Mouse (Mus musculus): ENCODE data around the gene Disc1.

Disc1 gene

DNA sequence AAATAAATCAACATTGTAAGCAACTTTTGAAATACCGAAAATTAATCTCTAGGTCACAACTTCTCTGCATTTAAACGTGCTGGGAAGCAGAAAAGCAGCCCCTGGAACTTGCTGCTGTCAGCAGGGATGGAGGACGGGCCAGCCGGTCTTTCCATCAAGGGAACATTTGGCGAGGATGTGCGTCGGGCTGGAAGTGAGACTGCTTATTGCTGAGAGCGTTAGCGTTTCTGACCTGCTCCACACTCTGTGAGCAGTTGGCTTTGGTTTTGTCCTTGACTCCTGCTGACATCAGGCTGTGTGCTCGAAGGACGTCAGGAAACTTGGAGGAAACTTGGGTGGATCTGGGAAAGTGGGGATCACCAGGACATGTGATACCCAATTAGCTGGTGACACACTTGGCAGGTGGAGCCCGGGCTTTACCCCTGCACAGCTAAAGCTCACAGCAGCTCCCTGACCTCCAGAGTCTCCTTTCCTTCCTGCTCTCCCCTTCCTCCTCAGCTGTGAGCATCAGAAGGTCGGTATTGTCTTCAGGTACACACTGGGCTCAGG lies 158.7 kb downstream of the Disc1 start:
- intact Hi-C loops (cut with DNase I): no loop called here

DNA sequence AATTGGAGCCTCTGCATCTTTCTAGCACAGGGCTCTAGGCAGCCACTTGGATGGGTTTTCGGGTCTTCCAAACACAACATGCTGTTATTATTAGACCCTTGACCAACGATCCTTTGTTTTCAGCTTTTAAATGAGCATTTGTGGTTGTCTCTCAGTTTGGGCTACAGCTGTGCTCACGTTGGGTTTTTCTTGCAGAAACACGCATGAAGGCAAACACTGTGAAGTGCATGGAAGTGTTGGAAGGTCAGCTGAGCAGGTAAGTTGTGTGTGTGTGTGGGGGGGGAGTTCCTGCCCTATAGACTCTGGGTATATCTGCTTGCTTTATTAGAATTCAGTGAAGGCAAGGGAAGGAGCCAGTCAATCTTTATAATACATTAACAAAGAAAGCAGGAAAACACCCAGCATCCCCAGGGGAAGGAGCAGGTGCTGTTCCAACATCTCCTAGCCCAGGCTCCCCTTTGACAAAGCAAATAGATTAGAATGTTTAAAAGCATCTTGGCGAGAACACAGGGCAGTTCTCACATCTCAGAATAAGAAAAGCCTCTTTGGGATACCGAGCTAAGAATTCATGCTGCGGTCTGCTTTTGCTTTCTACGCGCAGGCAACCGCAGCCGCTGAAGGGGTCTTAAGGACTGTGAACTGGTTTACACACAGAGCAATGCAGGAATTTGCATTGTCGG lies 164.0 kb downstream of the Disc1 start:
- intact Hi-C loops (cut with DNase I): no loop called here

DNA sequence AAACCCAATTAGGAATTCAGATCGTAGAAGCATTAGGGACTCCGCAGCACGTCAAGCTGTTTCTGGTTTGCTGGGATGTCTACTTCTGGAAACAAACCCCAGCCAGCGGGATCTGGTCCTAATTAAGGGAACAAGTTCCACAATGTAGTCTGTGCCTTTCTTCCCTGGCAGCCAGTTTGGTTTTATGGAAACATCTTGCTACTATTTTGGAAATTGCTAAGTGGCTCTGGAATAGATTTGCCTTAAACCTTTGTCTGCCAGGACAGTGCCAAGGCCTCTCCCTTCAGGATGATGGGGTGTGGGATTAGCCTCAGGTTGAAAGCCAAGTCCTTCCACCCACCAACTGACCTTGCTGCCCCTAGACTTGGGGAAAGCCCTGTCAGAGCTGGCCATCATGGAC lies 164.7 kb downstream of the Disc1 start:
- intact Hi-C loops (cut with DNase I): no loop called here

DNA sequence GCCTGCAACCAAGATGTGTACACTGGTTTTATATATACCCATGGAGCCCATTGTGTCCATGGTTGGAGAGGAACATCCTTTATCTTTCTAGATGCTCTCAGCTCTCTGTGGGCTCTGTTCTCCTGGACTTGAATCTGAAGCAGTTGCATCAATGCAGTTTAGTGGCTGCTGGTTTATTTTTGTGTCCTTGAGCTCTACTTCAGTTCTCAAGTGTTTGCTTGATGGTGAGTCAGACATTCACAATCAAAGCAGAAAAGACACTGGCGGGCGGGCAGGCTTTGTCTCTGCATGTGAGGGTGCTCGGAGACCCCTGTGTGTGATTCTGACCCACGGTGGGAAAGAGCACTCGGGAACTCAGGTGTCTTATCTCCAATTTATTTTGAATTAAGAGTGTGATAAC lies 166.6 kb downstream of the Disc1 start:
- intact Hi-C loops (cut with DNase I): no loop called here

DNA sequence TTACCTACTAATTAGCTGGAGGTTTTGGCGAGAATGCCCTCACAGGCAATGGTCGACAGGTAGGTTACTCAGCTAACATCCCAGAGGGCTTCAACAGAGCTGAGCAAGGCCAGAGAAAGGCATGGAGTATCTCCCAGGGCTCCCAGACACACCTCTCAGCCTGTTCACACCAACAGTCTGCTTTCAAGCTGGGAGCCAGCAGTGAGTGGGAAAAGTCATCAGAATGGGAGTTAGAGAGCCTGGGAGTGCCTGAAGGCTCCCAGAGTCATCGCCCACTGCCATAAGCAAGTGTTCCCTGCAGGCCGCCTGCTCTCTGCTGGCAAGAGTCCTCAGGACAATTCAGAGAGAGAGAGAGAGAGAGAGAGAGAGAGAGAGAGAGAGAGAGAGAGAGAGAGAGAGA lies 167.1 kb downstream of the Disc1 start:
- intact Hi-C loops (cut with DNase I): no loop called here

DNA sequence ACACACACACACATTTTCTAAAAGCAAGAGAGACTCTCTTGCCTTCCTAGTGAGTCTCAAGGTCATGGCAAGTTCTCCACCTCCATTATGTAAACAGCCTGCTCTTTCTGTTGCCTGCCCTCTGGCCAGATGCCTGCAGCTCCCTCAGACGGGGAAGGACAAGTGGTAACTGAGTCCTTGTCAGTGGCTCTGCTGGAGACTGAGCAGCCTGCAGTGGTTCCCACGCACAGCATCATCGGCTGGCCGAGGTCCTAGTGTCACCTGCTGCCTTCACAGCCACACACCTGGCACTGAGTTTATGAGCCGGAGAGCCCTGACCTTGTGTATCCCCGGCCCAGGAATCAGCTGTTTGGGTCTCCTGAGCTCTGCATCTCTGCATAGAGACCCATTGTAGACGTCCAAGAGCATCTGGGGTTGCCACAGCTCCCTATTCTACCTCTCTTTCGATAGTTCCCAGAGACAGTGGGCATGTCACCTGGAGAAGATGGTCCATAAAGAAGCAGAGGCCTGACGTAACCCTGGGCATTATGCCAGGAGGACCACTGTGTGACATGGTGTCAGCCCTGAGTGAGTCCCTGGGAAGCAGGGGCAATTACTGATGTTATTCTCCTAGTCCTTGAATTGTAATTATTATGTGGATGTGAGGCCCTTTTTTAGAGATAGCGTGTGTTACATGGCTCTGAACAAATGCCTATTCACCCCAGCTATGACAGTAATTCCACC lies 169.2 kb downstream of the Disc1 start:
- intact Hi-C loops (cut with DNase I): no loop called here

DNA sequence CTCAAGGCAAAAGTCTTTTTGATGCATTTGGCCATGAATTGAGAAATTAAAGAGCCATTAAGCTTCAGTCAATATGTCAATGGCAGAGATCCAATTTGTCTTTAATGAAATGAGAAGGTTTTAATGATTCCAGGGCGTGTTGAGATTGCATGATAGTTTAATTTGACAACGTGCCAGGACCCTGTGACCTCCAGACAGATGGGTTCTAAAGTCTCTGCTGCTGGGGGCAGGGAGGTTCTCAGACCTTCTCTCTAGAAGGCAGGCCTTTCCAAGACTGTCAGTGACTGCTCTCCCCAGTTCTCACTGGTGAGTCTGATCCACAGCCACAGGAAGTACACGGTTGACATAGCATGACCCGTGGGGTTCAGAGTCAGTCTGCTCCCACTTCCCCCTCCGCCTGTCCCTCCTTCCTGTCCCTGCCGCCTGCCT lies 170.3 kb downstream of the Disc1 start:
- intact Hi-C loops (cut with DNase I): no loop called here

DNA sequence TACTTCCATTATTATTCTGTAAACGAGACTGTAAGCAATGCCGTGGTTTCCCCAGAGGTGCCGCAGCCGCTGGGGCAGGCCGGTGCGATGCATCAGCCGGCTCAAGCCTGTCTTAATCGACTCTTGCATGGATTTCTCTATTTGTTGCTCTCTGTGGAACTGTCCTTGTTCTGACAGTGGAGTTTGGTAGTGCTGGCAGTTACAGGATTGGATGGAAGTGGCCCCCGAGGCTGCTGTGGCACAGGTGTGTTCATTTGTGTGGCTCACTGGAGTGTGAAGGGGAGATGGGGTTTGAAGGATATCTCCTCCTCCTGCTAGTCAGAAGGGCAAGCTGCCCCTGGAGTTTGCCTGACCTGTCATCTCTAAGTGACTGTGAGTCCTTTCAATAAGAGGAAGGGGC lies 171.3 kb downstream of the Disc1 start:
- intact Hi-C loops (cut with DNase I): no loop called here

DNA sequence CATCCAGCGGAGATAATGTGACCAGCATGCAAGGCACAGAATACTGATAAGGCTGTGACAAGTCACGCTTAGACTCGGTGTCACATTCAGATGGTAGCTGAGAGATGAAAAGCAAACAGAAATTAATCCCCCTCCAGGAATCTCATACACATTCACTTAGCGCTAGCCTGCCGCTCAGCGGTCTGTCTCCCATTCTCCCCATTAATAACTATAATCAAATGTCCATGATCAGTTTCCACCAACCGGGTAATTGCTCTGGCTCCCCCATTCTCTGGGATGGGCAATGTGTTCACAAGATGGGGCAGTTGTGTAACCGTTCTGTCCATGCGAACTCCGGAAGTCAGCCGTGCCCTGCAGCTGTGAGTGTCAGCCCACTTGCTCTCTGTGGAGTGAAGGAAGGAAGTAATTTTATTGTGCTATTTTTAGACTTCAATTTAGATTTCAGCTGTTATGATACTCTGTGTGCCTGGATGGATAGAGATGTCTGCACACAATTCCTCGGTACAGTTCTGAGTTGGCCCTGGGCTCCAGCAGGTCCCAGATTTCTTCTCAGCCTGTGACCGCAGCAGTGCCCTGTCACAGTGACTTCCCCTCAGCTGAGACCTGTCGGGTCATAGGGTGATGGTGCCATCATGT lies 173.1 kb downstream of the Disc1 start:
- intact Hi-C loops (cut with DNase I): no loop called here

DNA sequence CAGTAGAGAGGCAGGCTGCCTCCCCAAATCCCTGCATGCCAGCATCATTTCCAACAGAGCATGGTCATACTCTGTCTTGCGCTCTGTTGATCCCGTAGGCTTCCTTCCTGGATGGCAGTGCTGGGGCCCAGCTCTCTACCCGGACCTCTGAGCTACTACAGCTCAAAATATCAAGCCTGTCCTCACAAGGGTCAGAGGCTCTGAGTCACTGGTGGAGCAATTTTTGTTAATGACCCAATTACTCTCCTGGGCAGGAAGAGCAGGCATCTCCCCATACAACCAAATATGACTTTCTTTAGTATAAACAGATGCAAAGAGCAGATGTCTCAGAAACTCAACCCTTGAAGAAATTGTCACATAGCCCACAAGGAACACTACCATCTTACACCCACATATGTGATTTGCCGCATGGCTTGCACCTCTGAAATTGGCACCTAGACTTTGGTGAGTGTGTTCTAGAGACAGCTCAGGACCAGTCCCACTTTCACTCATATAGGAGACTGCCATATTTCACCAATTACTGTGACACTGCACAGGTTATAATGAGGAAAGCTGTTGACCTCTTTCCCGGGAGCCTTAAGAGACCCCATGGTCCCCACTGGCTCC lies 176.6 kb downstream of the Disc1 start:
- intact Hi-C loops (cut with DNase I): no loop called here

DNA sequence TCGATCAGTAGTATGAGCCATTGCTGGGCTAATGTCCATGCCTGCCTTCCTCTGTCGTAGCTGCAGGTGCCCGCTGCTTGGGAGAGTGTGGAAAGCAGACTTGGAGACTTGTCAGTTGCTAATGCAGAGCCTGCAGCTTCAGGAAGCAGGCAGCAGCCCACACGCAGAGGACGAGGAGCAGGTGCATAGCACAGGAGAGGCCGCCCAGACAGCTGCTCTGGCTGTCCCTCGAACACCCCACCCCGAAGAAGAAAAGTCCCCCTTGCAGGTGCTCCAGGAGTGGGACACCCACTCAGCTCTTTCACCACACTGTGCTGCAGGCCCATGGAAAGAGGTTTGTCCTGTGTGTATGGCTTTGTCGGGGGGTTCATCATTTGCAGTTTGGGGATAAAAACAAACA lies 178.7 kb downstream of the Disc1 start:
- intact Hi-C loops (cut with DNase I): no loop called here

DNA sequence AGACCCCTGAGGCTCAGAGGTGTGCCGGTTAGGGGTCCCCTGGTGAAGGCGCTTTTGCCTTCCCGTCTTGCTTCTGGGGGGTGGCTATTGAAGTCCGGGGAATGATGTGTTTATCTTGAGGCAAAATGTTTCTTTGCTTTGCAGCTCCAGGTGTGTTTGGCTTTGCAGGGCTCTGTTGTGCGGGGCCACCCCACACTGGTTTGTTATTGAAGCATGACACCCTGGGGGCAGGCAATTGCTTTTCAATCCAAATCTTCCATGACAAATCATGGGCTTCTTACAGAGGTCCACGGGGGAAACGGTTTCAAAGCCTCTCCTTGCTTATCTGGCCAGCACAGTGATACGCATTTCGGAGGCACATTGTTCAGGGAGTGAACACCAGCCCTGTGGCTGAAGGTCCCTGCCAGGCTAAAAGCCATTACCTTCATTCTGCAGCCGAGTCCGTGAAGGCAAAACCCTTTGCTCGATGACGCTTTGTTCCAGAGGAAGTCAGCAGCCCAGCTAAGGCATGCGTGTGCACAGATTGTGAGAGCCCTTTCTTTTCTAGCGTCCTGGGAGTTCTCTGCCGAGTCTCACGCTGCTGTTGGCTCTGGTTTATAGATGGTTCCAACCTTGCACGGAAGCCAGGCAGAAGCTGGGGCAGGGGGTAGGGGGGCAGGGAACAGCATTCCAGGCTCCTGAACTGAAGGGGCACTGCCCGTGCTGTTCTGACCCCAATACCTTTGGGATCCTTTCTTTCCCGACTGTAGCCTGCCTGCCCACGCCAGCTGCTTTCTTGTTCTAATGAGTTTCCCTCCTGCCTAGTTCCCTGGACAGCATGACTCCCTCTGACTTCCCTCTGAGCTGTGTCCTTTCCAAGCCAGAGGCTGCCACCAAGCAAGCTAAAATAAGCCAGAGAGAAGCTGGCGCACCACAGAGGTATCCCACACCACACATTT lies 182.2 kb downstream of the Disc1 start:
- intact Hi-C loops (cut with DNase I): no loop called here

DNA sequence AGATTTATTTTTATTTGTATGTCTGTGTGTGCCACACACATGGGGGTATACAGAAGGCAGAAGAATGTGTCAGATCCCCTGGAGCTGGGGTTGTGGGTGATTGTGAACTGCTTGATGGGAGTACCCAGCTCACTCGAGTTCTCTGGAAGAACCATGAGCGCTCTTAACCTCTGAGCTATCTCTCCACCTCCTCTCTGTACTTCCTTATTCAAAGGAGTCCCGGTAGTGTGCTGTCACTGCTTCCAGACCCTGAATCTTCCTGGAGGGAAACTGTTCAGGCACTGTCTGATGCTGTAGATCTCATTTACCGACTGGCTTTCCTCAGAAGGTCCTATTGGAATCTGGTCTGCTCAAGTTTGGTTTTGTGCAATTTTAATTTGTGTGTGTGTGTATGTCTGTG lies 186.8 kb downstream of the Disc1 start:
- intact Hi-C loops (cut with DNase I): no loop called here

DNA sequence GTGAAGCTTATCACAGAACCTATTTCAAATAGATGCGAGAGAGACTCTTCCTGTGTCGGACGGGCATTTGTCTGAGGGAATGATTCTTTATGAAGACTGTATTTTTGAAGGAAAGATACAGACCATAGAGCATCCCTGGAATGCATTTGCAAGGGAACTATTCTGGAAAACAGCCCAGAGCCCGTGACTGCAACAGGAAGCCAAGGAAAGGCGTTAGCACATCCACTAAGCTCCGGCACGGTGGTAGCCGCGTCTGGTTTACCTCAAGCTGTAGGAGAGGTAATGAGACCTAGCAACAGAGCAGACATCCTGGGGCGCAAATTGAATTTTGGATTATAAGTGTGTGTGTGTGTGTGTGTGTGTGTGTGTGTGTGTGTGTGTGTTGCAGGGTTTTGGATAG lies 188.4 kb downstream of the Disc1 start:
- intact Hi-C loops (cut with DNase I): no loop called here

DNA sequence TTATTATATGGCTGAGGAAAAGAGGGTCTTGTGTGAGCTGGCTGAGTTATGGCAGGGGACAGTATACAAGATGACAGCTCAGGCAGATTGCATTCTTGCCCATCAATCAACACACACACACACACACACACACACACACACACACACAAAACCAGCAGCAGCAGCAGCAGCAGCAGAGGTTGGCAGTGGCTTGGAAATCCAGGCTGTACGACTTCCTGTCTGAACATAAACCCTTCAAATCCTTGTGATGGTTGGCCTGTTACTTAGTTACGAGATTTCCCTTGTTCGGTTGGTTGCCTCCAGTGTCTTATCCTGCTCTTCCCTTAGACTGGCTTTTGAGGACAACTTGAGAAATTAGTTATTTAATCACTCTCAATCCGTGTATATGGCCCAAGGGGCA lies 188.9 kb downstream of the Disc1 start:
- intact Hi-C loops (cut with DNase I): no loop called here

DNA sequence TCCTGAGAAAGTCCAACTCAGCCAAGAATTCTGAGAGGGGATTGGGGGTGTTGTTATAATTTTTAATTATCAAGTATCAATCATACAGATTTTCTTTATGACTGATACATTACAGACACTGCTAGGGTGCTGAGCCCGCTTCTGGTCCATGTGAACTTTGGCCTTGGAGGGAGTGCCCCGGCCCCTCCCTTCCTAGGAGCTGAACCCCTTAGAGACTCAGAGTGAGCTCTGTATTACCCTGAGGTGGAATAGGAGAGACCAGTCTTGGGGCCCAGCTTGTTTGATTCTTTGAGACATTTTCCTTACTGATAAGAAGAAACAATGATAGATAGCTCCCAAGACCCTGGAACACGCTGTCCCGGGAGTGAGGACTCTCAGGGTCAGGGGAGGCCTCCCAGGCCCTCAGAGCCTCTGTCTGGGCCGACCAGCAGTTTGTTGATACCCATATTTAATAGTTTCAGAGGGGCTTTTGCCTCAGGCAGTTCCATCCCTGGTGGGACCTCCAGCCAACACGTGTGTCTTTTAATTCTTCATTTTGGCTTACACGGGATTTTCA lies 192.8 kb downstream of the Disc1 start:
- intact Hi-C loops (cut with DNase I): loop anchor here (5.0 kb wide), 1 partner anchor 65 kb away; no protein-coding TSS in a partner anchor

DNA sequence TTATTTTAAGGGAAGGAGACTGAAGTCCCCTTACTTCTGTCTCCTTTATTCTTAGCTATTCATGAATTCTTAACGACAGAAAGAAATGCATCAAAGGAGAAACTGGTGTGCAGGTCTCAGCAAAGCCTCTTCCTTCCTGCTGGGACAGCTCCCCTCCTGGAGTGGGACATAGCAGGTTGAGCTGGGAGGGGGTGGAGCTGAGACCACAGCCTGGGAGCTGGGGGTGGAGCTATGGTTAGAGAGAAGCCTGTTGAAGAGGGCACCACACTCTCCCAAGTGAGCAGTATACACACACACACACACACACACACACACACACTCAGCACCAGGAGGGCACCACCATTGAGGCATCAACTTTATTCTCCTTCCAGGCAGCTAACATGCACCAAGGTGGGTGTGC lies 193.4 kb downstream of the Disc1 start:
- intact Hi-C loops (cut with DNase I): loop anchor here (5.0 kb wide), 1 partner anchor 65 kb away; no protein-coding TSS in a partner anchor

DNA sequence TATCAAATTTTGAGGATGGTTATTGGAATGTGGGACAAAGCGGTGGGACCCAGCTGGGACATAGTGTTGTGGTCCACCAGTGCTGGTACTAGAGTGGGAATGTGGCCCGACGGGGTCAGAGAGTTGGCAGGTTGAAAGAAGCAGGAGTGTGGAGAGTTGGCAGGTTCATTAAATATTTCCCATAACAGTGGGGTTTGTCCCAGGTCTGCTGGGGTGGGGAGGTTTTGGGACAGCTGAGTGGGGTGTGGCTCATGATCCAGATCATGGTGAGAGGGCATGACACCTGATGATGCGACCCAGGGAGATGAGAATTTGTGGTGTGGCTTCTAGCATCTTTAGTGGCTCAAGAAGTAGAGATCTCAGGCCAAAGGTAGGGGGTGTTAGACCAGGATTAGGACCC lies 199.0 kb downstream of the Disc1 start:
- intact Hi-C loops (cut with DNase I): no loop called here

DNA sequence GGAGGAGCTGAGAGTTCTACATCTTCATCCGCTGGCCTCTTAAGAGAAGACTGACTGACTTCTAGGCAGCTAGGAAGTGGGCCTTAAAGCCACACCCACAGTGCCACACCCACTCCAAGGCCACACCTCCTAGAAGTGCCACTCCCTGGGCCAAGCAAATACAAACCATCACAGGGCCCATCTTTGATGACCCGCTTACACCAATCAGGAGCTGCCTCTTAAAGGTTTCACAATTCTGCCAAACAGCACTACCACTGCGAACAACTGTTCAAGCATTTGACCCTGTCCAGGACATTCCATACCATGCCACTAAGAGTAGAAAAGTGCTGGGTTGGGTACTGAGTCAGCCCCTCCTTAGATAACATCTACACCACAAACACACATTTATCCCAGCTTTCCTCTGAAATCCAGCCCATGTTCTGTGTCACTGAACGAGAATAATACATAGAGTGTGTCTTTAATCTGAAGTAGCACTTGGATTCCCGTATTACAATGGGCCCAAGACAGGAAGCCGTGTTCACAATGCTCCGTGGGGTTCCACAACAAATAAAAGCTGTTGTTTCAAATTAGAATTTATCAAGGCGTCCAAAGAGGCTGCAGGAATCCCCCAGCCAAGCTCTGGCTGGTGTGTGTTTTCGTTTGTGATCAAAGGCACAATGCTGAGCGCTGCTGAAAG lies 199.6 kb downstream of the Disc1 start:
- intact Hi-C loops (cut with DNase I): no loop called here

Data from adrenal gland (tissue).